Mouse (Mus musculus) embryonic fibroblast, embryonic 13.5 days (primary cell): Measurements from ENCODE around the gene Clasrp.

Experiments
- CTCF ChIP-seq: IDR thresholded peaks from 2 replicates; pipeline ENCODE4 v1.5.1; 2011; ENCODE audit warnings: mild to moderate bottlenecking, control low read depth, low read length, moderate library complexity, borderline replicate concordance; ENCODE audit not compliant: insufficient read depth
- POLR2A ChIP-seq: IDR thresholded peaks from 2 replicates; pipeline ENCODE4 v1.6.1; 2011; ENCODE audit warnings: low read depth, mild to moderate bottlenecking, control low read depth, low read length, moderate library complexity

DNA sequence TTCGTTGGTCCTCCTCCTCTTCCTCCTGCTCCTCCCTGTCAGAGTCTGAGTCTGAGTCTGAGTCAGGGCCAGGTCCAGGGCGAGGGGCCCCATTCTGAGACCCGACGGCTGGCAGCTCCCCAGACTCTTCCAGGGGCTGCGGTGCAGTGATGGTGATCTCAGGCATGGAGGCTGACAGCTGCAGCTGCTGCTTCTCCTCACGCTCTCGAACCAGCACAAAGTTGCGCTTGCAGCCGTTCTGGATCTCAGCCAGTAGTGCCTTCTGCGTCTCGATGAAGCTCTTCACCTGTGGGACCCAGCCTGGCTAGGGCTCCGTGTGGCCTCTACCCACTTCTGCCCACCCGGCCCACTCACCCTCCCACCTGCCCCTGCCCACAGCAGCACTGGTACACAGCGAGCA, 72.0 kb downstream of the Clasrp start:
- TF ChIP-seq CTCF (no peak), POLR2A (no peak)
